Comparison of ENCODE assay signal across 8 mouse cellular contexts in genomic region chr6:108235680-108236123, GRCm38 (mm10). TPM values are rescaled to one million over a fixed set of nuclear protein-coding genes. Genes with fewer than 3 reads are reported as not detected.
DNase-seq lines count a peak whose midpoint lies in the region; ATAC-seq lines count a peak whose summit lies in the region.
"Had no signal": no experiment of that assay in that cellular context is flagged by ENCODE, and none has a peak within 500 bp of the region (broad histone marks: within the 10 kb centered on the region; RNA-seq: fewer than 3 reads in every experiment).

No protein-coding gene starts in this region.

- no peak for ATAC-seq in heart, embryonic 12.5 days (ENCODE audit: insufficient number of reproducible peaks, low FRiP score)

- no peaks in the 10 kb centered on the region for H3K27me3 ChIP-seq in heart, embryonic 12.5 days (replicated peaks)

- peak overlapping the region; percentile 84 for H3K27ac ChIP-seq in heart, embryonic 12.5 days (ENCODE audit: poor library complexity, severe bottlenecking)

- H3K36me3 ChIP-seq in heart, embryonic 12.5 days = peaks cover 6% of the 10 kb centered on the region; the same call in 1 of the 2 replicates

- peaks cover 70% of the 10 kb centered on the region for H3K4me1 ChIP-seq in heart, embryonic 12.5 days (replicated peaks)

- no peak overlapping the region for H3K4me3 ChIP-seq in heart, embryonic 12.5 days

- H3K9me3 ChIP-seq in heart, embryonic 12.5 days (replicated peaks) = no peaks in the 10 kb centered on the region

- H3K9ac ChIP-seq in heart, embryonic 12.5 days = peak overlapping the region; percentile 51; the same call in 1 of the 2 replicates

- peak overlapping the region; percentile 46 for H3K4me2 ChIP-seq in heart, embryonic 12.5 days

- WGBS in heart, embryonic 12.5 days = 13% methylated on average over 13 of the region's 13 CpGs

- peak; percentile 34 for DNase-seq in right cerebral cortex, adult 18-20 months
- DNase-seq in right cerebral cortex, postnatal 25 days = no peak
- DNase-seq in kidney, postnatal 10 days = peak; percentile 71
- DNase-seq in cerebellum, adult 11-12 months = no peak
- DNase-seq in thymus, postnatal 25 days = no peak
- no peak for DNase-seq in spleen, postnatal 14 days (ENCODE audit: low spot score in 2 of 2)
- DNase-seq: thymus, adult 2 months had no signal

RNA-seq across cellular contexts. Expression of gene Itpr1, which starts 22.8 kb away (rescaled TPM):
- 22.0 and 22.7 TPM in 2 replicates for polyA plus RNA-seq in heart, embryonic 12.5 days (2016; fragmentation: Nextera tagmentation; extraction: Ambion mirVana)

RNA-seq across cellular contexts. Expression of gene Sumf1, which starts 50.3 kb away (rescaled TPM):
- 24.6 and 25.2 TPM in 2 replicates for polyA plus RNA-seq in heart, embryonic 12.5 days (2016; fragmentation: Nextera tagmentation; extraction: Ambion mirVana)

Comparison
In these comparisons a context has a peak if more than half of its experiments do, and no peak if none do; other contexts are left out.
1. DNase-seq: peak in right cerebral cortex, adult 18-20 months (single experiment) and kidney, postnatal 10 days (single experiment); none in right cerebral cortex, postnatal 25 days (single experiment), cerebellum, adult 11-12 months (single experiment), thymus, postnatal 25 days (single experiment) and spleen, postnatal 14 days (0 of 2).